Mouse (Mus musculus): Measurements from ENCODE around the gene Gm21094. TPM values are rescaled to one million over a fixed set of nuclear protein-coding genes. Genes with fewer than 3 reads are reported as not detected.
"Not testable (repeated sequence)": the region's sequence is repeated elsewhere in the genome, so short reads cannot be mapped to it uniquely, and the experiment has no call there.

Gm21094 gene
- not detected in 2 replicates for polyA plus RNA-seq (2016; fragmentation: Nextera tagmentation; extraction: Ambion mirVana)

- not testable (repeated sequence) for H3K27me3 ChIP-seq (ENCODE audit: insufficient read depth, poor library complexity, severe bottlenecking); H3K4me1 ChIP-seq (replicated peaks); H3K9me3 ChIP-seq; H3K4me3 ChIP-seq; H3K27ac ChIP-seq; DNase-seq (ENCODE audit: low spot score); H3K36me3 ChIP-seq
- WGBS = no CpG with 5 or more reads among the region's 8 CpGs
These were observed at the start of gene Gm21094 for GRCm38 (mm10) chrY:32620343-32620742. Gm21094 (minus strand) TSS chrY:32620443.
